Mouse (Mus musculus) left cerebral cortex, postnatal 25 days (tissue): ENCODE data around the gene Chd9. TPM values are rescaled to one million over a fixed set of nuclear protein-coding genes. Genes with fewer than 3 reads are reported as not detected.

ENCODE experiments used
- DNase-seq, 2 experiments: peaks; one replicate each; pipeline ENCODE4 v3.0.0; 2022; ENCODE audit warnings: low spot score in 2 of 2, mixed read lengths in 1 of 2
- intact Hi-C: fragments of 180-260 bp; cut with DNase I; formaldehyde crosslinking; loops from one replicate; pipeline ENCODE4 v1.15.1; 2025
- total RNA-seq, 2 experiments: library from RNA; stranded (reverse); gene quantifications; 2 replicates each; pipeline ENCODE4 v1.2.3; 2021

Chd9 gene
- total RNA-seq, 2 experiments from 2014 or later, result 194 to 203 TPM

GRCm38 (mm10) chr8:90954802-90955760 is 126.9 kb downstream of the Chd9 start:
- intact Hi-C loops, result loop anchor here (1.0 kb wide), 2 partner anchors 47 to 126 kb away; no protein-coding TSS in a partner anchor
- peak; percentile 77 to 85 for DNase-seq

- no peak for DNase-seq
- intact Hi-C loops, result loop anchor here (1.0 kb wide), 1 partner anchor 126 kb away; no protein-coding TSS in a partner anchor
These were observed 127.6 kb downstream of the Chd9 start for GRCm38 (mm10) chr8:90955761-90956136.

GRCm38 (mm10) chr8:90956390-90956789 is 128.2 kb downstream of the Chd9 start:
- DNase-seq, result no peak
- intact Hi-C loops, result no loop called here

GRCm38 (mm10) chr8:90957711-90958110 is 129.6 kb downstream of the Chd9 start:
- no peak for DNase-seq
- intact Hi-C loops, result no loop called here

- DNase-seq, result no peak
- intact Hi-C loops, result no loop called here
These were observed 131.6 kb downstream of the Chd9 start for GRCm38 (mm10) chr8:90959721-90960120.

GRCm38 (mm10) chr8:90961603-90962002 is 133.5 kb downstream of the Chd9 start:
- intact Hi-C loops, result no loop called here
- no peak for DNase-seq

- intact Hi-C loops, result no loop called here
- DNase-seq, result no peak
These were observed 135.9 kb downstream of the Chd9 start for GRCm38 (mm10) chr8:90964044-90964443.

- intact Hi-C loops, result no loop called here
- DNase-seq, result no peak
These were observed 137.5 kb downstream of the Chd9 start for GRCm38 (mm10) chr8:90965467-90966170.

GRCm38 (mm10) chr8:90968307-90968706 is 140.2 kb downstream of the Chd9 start:
- intact Hi-C loops, result no loop called here
- no peak for DNase-seq

- DNase-seq, result peak in 1 of 2 experiments; percentile 39
- intact Hi-C loops, result loop anchor here (5.0 kb wide), 1 partner anchor 150 kb away; the partner anchor contains the start of gene Chd9
These were observed 148.8 kb downstream of the Chd9 start for GRCm38 (mm10) chr8:90976960-90977371.

- DNase-seq, result no peak
- intact Hi-C loops, result loop anchor here (5.0 kb wide), 1 partner anchor 151 kb away; the partner anchor contains the start of gene Chd9
These were observed 150.6 kb downstream of the Chd9 start for GRCm38 (mm10) chr8:90978720-90979119.

- no peak for DNase-seq
- intact Hi-C loops, result loop anchor here (5.0 kb wide), 1 partner anchor 152 kb away; the partner anchor contains the start of gene Chd9
These were observed 151.1 kb downstream of the Chd9 start for GRCm38 (mm10) chr8:90979295-90979694.

GRCm38 (mm10) chr8:90982087-90982486 is 153.9 kb downstream of the Chd9 start:
- intact Hi-C loops, result no loop called here
- no peak for DNase-seq

GRCm38 (mm10) chr8:91019726-91020125 is 191.6 kb downstream of the Chd9 start:
- DNase-seq, result peak; percentile 70 to 72
- intact Hi-C loops, result loop anchor here (2.0 to 5.0 kb wide), 2 partner anchors 32 to 191 kb away; partner anchors contain the start of gene Chd9

GRCm38 (mm10) chr8:91034417-91034816 is 206.3 kb downstream of the Chd9 start:
- DNase-seq, result no peak
- intact Hi-C loops, result no loop called here

- intact Hi-C loops, result no loop called here
- DNase-seq, result no peak
These were observed 208.8 kb downstream of the Chd9 start for GRCm38 (mm10) chr8:91036905-91037304.

- DNase-seq, result no peak
- intact Hi-C loops, result no loop called here
These were observed 210.5 kb downstream of the Chd9 start for GRCm38 (mm10) chr8:91038637-91039036.

- intact Hi-C loops, result no loop called here
- no peak for DNase-seq
These were observed 218.2 kb downstream of the Chd9 start for GRCm38 (mm10) chr8:91046370-91046769.

GRCm38 (mm10) chr8:91051037-91051436 is 222.9 kb downstream of the Chd9 start:
- intact Hi-C loops, result no loop called here
- DNase-seq, result peak; percentile 73 to 77

GRCm38 (mm10) chr8:91054418-91054817 is 226.3 kb downstream of the Chd9 start:
- no peak for DNase-seq
- intact Hi-C loops, result no loop called here
